Mouse (Mus musculus): ENCODE measurements around the gene Apc2.

Gene Apc2

DNA sequence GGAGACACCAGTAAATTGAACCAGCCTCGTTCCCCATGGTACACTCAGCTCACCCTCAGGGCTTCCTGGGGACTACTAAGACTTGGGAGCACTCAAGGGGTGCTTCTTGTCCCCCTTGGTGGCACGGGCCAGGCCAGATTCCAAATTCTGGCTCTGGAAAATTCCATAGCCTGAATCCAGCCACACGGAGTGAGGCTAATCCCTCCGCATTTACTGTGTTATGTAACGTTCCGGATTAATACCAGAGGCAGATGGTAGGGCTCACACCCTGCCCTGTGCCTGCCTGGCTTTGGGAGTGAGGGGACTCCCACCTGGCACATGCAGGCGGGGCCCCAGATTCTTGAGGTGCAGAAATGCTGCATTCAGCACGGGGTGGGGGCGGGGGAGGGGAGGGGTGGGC is 59.7 kb downstream of the Apc2 start:
- TF ChIP-seq NANOG (IDR thresholded peaks at IDR 0.05; ENCODE audit: borderline replicate concordance, low read length) (no peak), CTCF (conservative IDR thresholded peaks at IDR 0.05; ENCODE audit: low read length) (no peak), POU5F1 (IDR thresholded peaks at IDR 0.05; ENCODE audit: borderline replicate concordance, low read length) (no peak)
- Histone ChIP-seq H3K27me3 (ENCODE audit: insufficient read depth, low read length) (peaks cover 88% of the 10 kb centered on the region), H3K36me3 (ENCODE audit: insufficient read depth, low read length) (no peaks in the 10 kb centered on the region), H3K9me3 (ENCODE audit: low read length) (no peaks in the 10 kb centered on the region), H3K4me1 (replicated peaks; ENCODE audit: low read depth, low read length) (peaks cover 62% of the 10 kb centered on the region), H3K4me3 (replicated peaks; ENCODE audit: low read length) (no peak overlapping the region)

DNA sequence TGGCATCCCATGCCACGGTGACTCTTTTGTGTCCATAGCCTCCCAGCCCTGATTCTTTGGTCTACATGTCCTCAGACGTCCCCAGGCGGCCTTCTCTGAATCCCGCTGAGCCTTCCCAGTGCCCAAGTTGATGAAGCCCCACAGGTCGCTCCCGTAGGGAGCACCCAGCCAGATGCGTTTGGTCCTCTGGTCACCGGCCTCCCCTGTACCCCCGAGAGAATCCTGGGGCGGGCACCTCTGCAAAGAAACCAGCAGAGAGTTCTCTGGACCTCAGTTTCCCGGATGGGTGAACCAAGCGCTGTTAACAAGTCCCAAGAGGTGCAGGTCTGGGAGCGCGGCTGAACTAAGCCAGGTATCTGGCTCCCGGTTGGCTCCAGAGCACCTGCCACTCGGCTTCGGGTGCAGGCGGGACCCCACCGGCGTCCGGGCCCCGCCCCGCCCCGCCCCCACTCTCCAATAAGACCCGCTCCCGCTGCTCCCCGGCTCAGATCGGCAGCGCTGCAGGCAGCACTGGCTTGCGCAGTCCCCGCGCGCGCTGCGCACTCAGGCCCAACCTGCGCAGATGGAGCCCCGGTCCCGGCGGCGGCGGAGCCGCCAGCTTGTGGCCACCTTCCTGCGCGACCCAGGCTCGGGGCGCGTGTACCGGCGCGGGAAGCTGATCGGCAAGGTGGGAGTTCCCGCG is 60.4 kb downstream of the Apc2 start, which contains the start of gene Plk5:
Gene Plk5, plus strand, starts transcription at position 459 of the 682 bp plus-strand sequence.
- Histone ChIP-seq H3K4me3 (replicated peaks; ENCODE audit: low read length) (peak within 1 kb of the TSS; percentile 85), H3K4me1 (replicated peaks; ENCODE audit: low read depth, low read length) (peaks cover 60% of the 10 kb centered on the region), H3K36me3 (ENCODE audit: insufficient read depth, low read length) (no peaks in the 10 kb centered on the region), H3K27me3 (ENCODE audit: insufficient read depth, low read length) (peaks cover 86% of the 10 kb centered on the region), H3K9me3 (ENCODE audit: low read length) (no peaks in the 10 kb centered on the region)
- TF ChIP-seq POU5F1 (IDR thresholded peaks at IDR 0.05; ENCODE audit: borderline replicate concordance, low read length) (no peak), CTCF (conservative IDR thresholded peaks at IDR 0.05; ENCODE audit: low read length) (no peak), NANOG (IDR thresholded peaks at IDR 0.05; ENCODE audit: borderline replicate concordance, low read length) (no peak)

DNA sequence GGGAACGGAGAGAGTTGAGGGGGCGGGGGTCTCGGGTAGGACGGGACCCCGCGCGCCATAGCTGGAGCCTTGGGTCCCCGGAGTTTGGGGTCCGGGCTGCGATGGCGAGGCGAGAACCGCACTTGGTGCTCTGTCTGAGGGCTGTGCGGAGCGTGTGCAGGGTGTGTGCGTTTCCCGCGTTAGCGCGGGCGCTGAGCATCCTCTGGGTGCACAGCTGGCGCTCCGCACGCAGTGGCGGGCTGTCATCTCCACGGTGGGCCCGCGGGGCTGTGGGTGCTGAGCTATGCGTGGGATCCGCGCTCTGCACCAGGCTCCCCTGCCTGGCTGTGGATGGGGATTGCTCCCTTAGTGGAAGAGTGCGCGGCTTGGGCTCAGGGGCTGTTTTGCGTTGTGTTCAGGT is 61.0 kb downstream of the Apc2 start:
- peaks cover 80% of the 10 kb centered on the region for H3K27me3 ChIP-seq (ENCODE audit: insufficient read depth, low read length)
- peaks cover 54% of the 10 kb centered on the region for H3K4me1 ChIP-seq (replicated peaks; ENCODE audit: low read depth, low read length)
- TF ChIP-seq POU5F1 (IDR thresholded peaks at IDR 0.05; ENCODE audit: borderline replicate concordance, low read length) (no peak), NANOG (IDR thresholded peaks at IDR 0.05; ENCODE audit: borderline replicate concordance, low read length) (no peak), CTCF (conservative IDR thresholded peaks at IDR 0.05; ENCODE audit: low read length) (no peak)
- peak overlapping the region; percentile 85 for H3K4me3 ChIP-seq (replicated peaks; ENCODE audit: low read length)
- H3K36me3 ChIP-seq (ENCODE audit: insufficient read depth, low read length): no peaks in the 10 kb centered on the region
- no peaks in the 10 kb centered on the region for H3K9me3 ChIP-seq (ENCODE audit: low read length)

DNA sequence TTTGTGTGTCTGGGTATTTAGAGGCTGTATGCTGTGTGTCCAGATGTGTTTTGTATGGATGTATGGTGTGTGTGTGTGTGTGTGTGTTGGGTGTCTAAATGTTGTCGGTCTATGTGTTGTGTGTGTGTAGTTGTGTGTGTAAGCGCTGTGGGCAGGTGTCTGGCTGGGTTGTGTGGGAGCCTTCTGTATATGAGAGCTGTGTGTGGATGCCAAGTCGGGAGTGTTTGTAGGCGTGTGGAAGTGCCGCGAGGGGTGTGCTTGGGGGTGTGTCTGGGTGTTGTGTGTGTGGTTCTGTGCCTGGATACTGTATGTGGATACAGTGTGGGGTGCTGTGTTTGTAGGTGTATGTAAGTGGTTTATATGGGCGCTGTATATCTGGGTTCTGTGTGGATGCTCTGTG is 61.6 kb downstream of the Apc2 start:
- Histone ChIP-seq H3K36me3 (ENCODE audit: insufficient read depth, low read length) (no peaks in the 10 kb centered on the region), H3K4me1 (replicated peaks; ENCODE audit: low read depth, low read length) (peaks cover 48% of the 10 kb centered on the region), H3K4me3 (replicated peaks; ENCODE audit: low read length) (peak overlapping the region; percentile 85), H3K9me3 (ENCODE audit: low read length) (no peaks in the 10 kb centered on the region), H3K27me3 (ENCODE audit: insufficient read depth, low read length) (peaks cover 75% of the 10 kb centered on the region)
- no peak for TF ChIP-seq CTCF (conservative IDR thresholded peaks at IDR 0.05; ENCODE audit: low read length)
- TF ChIP-seq POU5F1 (IDR thresholded peaks at IDR 0.05; ENCODE audit: borderline replicate concordance, low read length): no peak
- TF ChIP-seq NANOG (IDR thresholded peaks at IDR 0.05; ENCODE audit: borderline replicate concordance, low read length): no peak

DNA sequence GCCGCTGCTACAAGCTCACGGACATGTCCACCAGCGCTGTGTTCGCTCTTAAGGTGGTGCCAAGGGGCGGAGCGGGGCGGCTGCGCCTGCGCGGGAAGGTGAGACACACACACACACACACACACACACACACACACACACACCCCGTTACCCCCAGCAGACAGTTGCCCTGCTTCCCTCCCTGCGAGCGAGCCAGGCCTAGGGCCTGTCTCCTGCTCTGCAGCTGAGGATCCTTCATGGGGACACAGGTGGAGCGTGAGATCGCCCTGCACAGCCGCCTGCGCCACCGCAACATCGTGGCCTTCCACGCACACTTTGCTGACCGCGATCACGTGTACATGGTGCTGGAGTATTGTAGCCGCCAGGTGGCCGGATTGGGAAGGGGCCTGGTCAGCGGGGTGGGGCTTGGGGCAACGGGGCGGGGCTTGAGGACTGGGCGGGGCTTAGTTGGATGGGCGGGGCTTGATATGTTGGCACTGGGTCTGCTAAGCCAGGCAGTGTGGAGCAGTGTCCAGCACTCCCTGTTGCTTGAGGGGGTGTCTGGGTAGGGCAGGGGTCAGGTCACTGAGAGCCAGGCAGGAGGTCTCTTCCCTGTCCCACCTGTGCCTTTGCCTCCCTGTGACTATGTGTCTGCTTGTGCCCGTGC is 62.3 kb downstream of the Apc2 start:
- Histone ChIP-seq H3K9me3 (ENCODE audit: low read length) (no peaks in the 10 kb centered on the region), H3K4me1 (replicated peaks; ENCODE audit: low read depth, low read length) (peaks cover 40% of the 10 kb centered on the region), H3K27me3 (ENCODE audit: insufficient read depth, low read length) (peaks cover 72% of the 10 kb centered on the region), H3K36me3 (ENCODE audit: insufficient read depth, low read length) (no peaks in the 10 kb centered on the region), H3K4me3 (replicated peaks; ENCODE audit: low read length) (peak overlapping the region; percentile 60)
- TF ChIP-seq NANOG (IDR thresholded peaks at IDR 0.05; ENCODE audit: borderline replicate concordance, low read length) (no peak), POU5F1 (IDR thresholded peaks at IDR 0.05; ENCODE audit: borderline replicate concordance, low read length) (no peak), CTCF (conservative IDR thresholded peaks at IDR 0.05; ENCODE audit: low read length) (no peak)

DNA sequence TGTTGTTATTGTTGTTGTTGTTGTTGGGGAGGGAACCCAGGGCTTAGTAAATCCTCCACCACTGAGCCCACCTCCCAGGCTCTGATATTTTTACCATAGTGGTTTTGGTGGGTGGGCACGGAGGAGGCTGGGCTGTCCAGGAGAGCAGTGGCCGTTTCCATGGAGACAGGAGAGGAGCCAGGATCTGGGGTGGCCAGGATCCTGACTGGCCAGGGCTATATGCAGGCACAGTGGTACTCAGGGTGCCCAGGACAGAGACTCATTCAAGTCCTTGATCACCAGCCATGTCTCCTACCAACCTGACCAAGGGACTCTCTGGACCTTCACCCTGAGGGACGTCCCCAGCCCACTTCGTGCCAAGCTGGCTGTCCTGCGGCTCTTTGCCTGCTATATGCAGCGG is 68.0 kb downstream of the Apc2 start:
- Histone ChIP-seq H3K27me3 (ENCODE audit: insufficient read depth, low read length) (peaks cover 58% of the 10 kb centered on the region), H3K36me3 (ENCODE audit: insufficient read depth, low read length) (no peaks in the 10 kb centered on the region), H3K4me1 (replicated peaks; ENCODE audit: low read depth, low read length) (peaks cover 11% of the 10 kb centered on the region; the same call in 1 of the 2 replicates), H3K4me3 (replicated peaks; ENCODE audit: low read length) (no peak overlapping the region), H3K9me3 (ENCODE audit: low read length) (peaks cover 3% of the 10 kb centered on the region; the same call in 1 of the 2 replicates)
- TF ChIP-seq NANOG (IDR thresholded peaks at IDR 0.05; ENCODE audit: borderline replicate concordance, low read length): no peak
- TF ChIP-seq POU5F1 (IDR thresholded peaks at IDR 0.05; ENCODE audit: borderline replicate concordance, low read length): no peak

DNA sequence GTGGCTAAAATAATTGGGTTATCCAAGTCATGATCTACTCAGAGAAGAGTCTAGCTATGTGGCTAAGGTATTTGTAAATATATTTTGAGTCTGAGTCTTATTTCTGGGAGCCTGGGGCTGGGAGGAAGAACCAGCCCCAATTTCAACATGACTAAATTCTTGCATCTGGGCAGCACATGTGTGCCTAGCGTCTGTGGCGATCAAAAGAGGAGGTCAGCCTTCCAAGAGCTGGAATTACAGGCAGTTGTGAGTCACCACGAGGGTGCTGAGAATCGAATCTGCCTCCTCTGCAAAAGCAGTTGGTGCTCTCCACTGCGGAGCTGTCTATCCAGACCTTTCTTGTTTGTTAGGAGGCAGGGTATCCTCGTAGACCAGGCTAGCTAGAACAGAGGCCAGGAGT is 70.0 kb downstream of the Apc2 start:
- peaks cover 23% of the 10 kb centered on the region; the same call in 1 of the 2 replicates for H3K4me1 ChIP-seq (replicated peaks; ENCODE audit: low read depth, low read length)

More for the DNA sequence above, 70.0 kb downstream of the Apc2 start:
- peaks cover 51% of the 10 kb centered on the region for H3K27me3 ChIP-seq (ENCODE audit: insufficient read depth, low read length)
- TF ChIP-seq NANOG (IDR thresholded peaks at IDR 0.05; ENCODE audit: borderline replicate concordance, low read length) (no peak), CTCF (conservative IDR thresholded peaks at IDR 0.05; ENCODE audit: low read length) (no peak), POU5F1 (IDR thresholded peaks at IDR 0.05; ENCODE audit: borderline replicate concordance, low read length) (no peak)
- no peak overlapping the region for H3K4me3 ChIP-seq (replicated peaks; ENCODE audit: low read length)
- no peaks in the 10 kb centered on the region for H3K36me3 ChIP-seq (ENCODE audit: insufficient read depth, low read length)
- H3K9me3 ChIP-seq (ENCODE audit: low read length): peaks cover 3% of the 10 kb centered on the region; the same call in 1 of the 2 replicates

All from E14TG2a.4 (cell line).